Mouse (Mus musculus): ENCODE data around the gene Tmem135.

DNA sequence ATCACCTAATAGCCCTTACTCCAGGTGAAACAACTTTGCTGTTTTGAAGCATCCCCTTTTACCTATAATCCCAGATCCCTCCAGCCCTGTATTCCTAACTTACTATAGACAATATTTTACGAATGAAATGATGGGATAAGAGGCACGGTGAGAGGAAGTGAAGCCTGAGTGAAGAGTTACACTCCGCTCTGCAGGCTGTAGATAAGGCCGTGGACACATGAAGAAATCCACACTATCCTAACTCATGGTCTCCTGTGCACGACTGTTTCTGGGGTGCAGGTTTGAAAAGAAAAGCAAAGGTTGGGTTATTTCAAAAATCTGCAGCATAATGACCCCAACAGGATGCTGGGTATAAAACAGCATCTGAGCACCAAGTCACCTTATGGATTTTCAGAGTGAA is 77.8 kb downstream of the Tmem135 start:
- no peak for TF ChIP-seq ZKSCAN1 (IDR thresholded peaks at IDR 0.05; ENCODE audit: borderline replicate concordance, low read depth, low read length)
- TF ChIP-seq POLR2A (IDR thresholded peaks at IDR 0.05; ENCODE audit: low read depth, low read length), result no peak
- TF ChIP-seq RAD21 (IDR thresholded peaks at IDR 0.05; ENCODE audit: low read depth, low read length), result no peak
- TF ChIP-seq SIN3A (IDR thresholded peaks at IDR 0.05; ENCODE audit: low read length), result no peak
- TF ChIP-seq CTCF (conservative IDR thresholded peaks at IDR 0.05 in 1 of 2, IDR thresholded peaks at IDR 0.05 in 1 of 2; ENCODE audit: low read depth in 2 of 2, low read length in 2 of 2), result no peak
- TF ChIP-seq UBTF (IDR thresholded peaks at IDR 0.05; ENCODE audit: low read depth, low read length), result no peak
- no peak for TF ChIP-seq MAX (IDR thresholded peaks at IDR 0.05; ENCODE audit: low read length)
- no peak for TF ChIP-seq CHD2 (IDR thresholded peaks at IDR 0.05; ENCODE audit: low read length)
- no peak for TF ChIP-seq MAZ (IDR thresholded peaks at IDR 0.05; ENCODE audit: low read depth, low read length)
- TF ChIP-seq MXI1 (IDR thresholded peaks at IDR 0.05; ENCODE audit: low read depth, low read length), result no peak
- no peak for TF ChIP-seq EP300 (IDR thresholded peaks at IDR 0.05; ENCODE audit: low read length)
- no peak for TF ChIP-seq MYC (IDR thresholded peaks at IDR 0.05; ENCODE audit: low read depth, low read length)
- TF ChIP-seq TCF12 (IDR thresholded peaks at IDR 0.05; ENCODE audit: low read depth, low read length), result no peak
- no peak for TF ChIP-seq HCFC1 (IDR thresholded peaks at IDR 0.05; ENCODE audit: low read depth, low read length)

Measured in CH12.LX (cell line).